Mouse (Mus musculus) stomach, embryonic 15.5 days (tissue): Measurements from ENCODE around the gene Nsd2. TPM values are rescaled to one million over a fixed set of nuclear protein-coding genes. Genes with fewer than 3 reads are reported as not detected.
A peak's percentile ranks its signal among the peaks of the same experiment; 100 is the strongest.
"Not testable (repeated sequence)": the region's sequence is repeated elsewhere in the genome, so short reads cannot be mapped to it uniquely, and the experiment has no call there.

Experiments used
- ATAC-seq: fragments of 200-750 bp; cut with Nextera tagmentation; 2 replicates; pipeline ENCODE4 v1.8.0; 2017; ENCODE audit warnings: low read depth, moderate number of reproducible peaks, moderate TSS enrichment; ENCODE audit not compliant: insufficient read depth, low FRiP score
- H3K27ac ChIP-seq: fragments of 300-500 bp; sonication (generic); 2 replicates; pipeline ENCODE4 v1.5.1; 2015; ENCODE audit warnings: mild to moderate bottlenecking, inconsistent platforms
- H3K27me3 ChIP-seq: fragments of 300-500 bp; sonication (generic); replicated peaks from 2 replicates; pipeline ENCODE4 v1.6.1; 2015; ENCODE audit warnings: inconsistent platforms
- H3K36me3 ChIP-seq: fragments of 300-500 bp; sonication (generic); 2 replicates; pipeline ENCODE4 v1.6.1; 2015; ENCODE audit warnings: inconsistent platforms
- H3K4me1 ChIP-seq: fragments of 300-500 bp; sonication (generic); 2 replicates; pipeline ENCODE4 v1.6.1; 2015; ENCODE audit warnings: inconsistent platforms
- H3K4me2 ChIP-seq: fragments of 300-500 bp; sonication (generic); 2 replicates; pipeline ENCODE4 v1.6.1; 2015; ENCODE audit warnings: mild to moderate bottlenecking, inconsistent platforms
- H3K4me3 ChIP-seq: fragments of 300-500 bp; sonication (generic); replicated peaks from 2 replicates; pipeline ENCODE4 v1.5.1; 2015; ENCODE audit warnings: inconsistent platforms
- H3K9ac ChIP-seq: fragments of 300-500 bp; sonication (generic); 2 replicates; pipeline ENCODE4 v1.6.1; 2015; ENCODE audit warnings: inconsistent platforms
- H3K9me3 ChIP-seq: fragments of 300-500 bp; sonication (generic); 2 replicates; pipeline ENCODE4 v1.6.1; 2016; ENCODE audit warnings: inconsistent platforms
- WGBS: fragments of 180-500 bp; shearing (Covaris S2); methylation state at CpG from one replicate; pipeline ENCODE4 v1.1.7; 2015; 5-methylcytosine and 5-hydroxymethylcytosine counted together
- microRNA-seq: library from miRNA; unstranded; fragments of <30 nt; microRNA quantifications from one replicate; pipeline ENCODE4, GENCODE M21; 2016
- polyA plus RNA-seq: library from polyadenylated mRNA; unstranded; fragments of >200 nt; fragmentation: Nextera tagmentation; extraction: Ambion mirVana; gene quantifications from 2 replicates; pipeline ENCODE4 v1.2.1, GENCODE M21; 2015

Gene Nsd2
- polyA plus RNA-seq, 1 experiment from 2014 or later: 37.9 TPM

DNA sequence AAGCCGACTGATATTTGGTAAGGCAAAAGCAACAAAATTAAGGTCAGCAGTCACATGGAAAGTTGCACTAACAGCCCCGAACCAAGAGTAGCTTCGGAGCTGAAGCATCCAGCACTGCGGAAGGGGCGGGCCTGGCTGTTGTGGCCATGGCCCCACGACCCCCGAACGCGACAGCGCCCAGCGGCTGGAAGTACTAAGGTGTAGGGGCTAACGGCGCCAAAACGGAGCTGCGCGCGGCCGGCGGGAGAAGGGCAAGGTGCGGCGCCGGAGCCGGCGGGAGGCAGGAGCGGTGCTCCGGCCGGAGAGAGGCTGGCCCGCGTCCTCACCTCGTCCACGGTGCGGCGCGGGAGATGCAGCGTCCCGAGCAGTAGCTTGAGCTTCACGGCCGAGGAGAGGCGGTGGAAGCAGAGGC, 115.2 kb downstream of the Nsd2 start:
- WGBS: under 1% methylated on average over 37 of the region's 39 CpGs
- peak overlapping the region; percentile 70 for H3K4me3 ChIP-seq
- peak overlapping the region; percentile 54 for H3K4me2 ChIP-seq
- H3K27me3 ChIP-seq: no peaks in the 10 kb centered on the region
- peaks cover 3% of the 10 kb centered on the region; the same call in 1 of the 2 replicates for H3K36me3 ChIP-seq
- H3K9me3 ChIP-seq: no peaks in the 10 kb centered on the region
- peaks cover 6% of the 10 kb centered on the region; the same call in 1 of the 2 replicates for H3K4me1 ChIP-seq
- H3K27ac ChIP-seq: peak overlapping the region; percentile 91
- peak overlapping the region; percentile 66 for H3K9ac ChIP-seq
- ATAC-seq: peak; percentile 66

DNA sequence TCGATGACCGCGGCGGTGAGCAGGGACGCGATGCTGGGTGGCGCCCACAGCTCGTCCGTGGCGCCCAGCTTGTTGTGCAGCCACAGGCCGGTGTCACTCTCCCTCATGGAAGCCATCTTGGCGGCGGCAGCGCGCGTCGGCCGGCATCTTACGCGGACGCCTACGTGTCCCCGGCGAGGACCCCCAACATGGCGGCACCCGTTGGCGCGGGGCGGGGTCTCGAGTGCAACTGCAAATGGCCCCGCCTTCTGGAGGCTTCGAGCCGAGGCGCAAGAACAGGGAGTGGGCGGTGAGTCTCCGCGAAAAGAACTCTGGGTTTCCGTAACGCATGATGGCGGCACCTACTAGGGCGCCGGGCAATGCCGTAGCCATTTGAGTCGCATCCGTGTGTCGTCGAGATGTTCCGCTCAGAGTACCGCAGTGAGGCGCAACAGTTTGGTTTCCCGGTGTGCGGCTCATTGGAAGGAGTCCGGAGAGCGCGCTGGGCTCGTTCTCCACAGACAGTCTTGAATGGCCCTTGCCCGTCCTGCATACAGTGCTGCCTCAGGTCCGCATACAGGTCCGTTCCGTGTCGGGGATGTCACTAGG, 115.7 kb downstream of the Nsd2 start, which contains the start of gene Nelfa:
TSS of gene Nelfa (minus strand) at position 294 of the 588 bp plus-strand sequence.
- WGBS: under 1% methylated on average over 61 of the region's 61 CpGs
- Histone ChIP-seq H3K9ac (peak within 1 kb of the TSS; percentile 66), H3K4me1 (peaks cover 6% of the 10 kb centered on the region; the same call in 1 of the 2 replicates), H3K36me3 (peaks cover 3% of the 10 kb centered on the region; the same call in 1 of the 2 replicates), H3K9me3 (no peaks in the 10 kb centered on the region), H3K4me3 (peak within 1 kb of the TSS; percentile 70), H3K27ac (peak within 1 kb of the TSS; percentile 91), H3K27me3 (no peaks in the 10 kb centered on the region), H3K4me2 (peak within 1 kb of the TSS; percentile 55)
- peak; percentile 97 for ATAC-seq

DNA sequence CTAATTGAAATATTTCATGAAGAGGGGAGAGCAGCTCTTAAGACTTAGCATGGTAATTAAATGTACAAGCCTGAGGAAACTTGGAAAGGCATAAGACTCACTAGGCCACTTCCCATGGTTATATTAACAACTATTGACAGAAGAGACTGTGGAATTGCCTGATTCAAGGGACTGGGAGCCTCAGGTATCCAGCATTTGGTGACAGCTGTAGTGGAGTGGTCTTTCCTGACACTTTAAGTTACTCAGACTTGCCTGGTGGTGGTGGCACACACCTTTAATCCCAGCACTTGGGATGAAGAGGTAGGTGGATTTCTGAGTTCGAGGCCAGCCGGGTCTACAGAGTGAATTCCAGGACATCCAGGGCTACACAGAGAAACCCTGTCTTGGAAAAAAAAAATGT, 116.7 kb downstream of the Nsd2 start:
- peaks cover 6% of the 10 kb centered on the region; the same call in 1 of the 2 replicates for H3K4me1 ChIP-seq
- no peak for ATAC-seq
- peak overlapping the region; percentile 55 for H3K4me2 ChIP-seq
- H3K4me3 ChIP-seq: peak overlapping the region; percentile 70; the same call in 1 of the 2 replicates
- H3K36me3 ChIP-seq: no peaks in the 10 kb centered on the region
- H3K9ac ChIP-seq: no peak overlapping the region; the same call in 1 of the 2 replicates
- 93% methylated on average over 2 of the region's 2 CpGs for WGBS
- no peaks in the 10 kb centered on the region for H3K9me3 ChIP-seq
- no peaks in the 10 kb centered on the region for H3K27me3 ChIP-seq
- H3K27ac ChIP-seq: no peak overlapping the region

DNA sequence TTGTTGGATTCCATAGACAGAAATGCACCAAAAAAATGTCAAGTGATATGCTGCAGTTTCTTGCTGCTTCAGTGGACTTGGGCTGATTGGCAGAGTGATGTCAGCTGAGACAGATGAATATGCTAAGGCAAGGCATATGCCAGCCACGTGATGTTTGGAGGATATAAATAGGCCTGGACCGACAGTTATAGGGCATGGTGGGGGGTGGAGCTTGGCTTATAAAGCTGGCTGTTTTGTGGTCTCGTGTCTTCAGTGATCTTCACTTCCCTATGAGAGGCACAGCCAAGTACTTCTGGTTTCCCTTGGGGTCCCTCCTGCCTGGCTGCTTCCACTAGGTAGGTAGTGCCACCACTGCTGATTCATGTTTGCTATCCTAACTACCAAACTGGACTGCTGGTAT, 117.9 kb downstream of the Nsd2 start:
- no peak for ATAC-seq
- no peaks in the 10 kb centered on the region for H3K9me3 ChIP-seq
- H3K27me3 ChIP-seq: no peaks in the 10 kb centered on the region
- peaks cover 6% of the 10 kb centered on the region; the same call in 1 of the 2 replicates for H3K4me1 ChIP-seq
- 75% methylated on average over 3 of the region's 3 CpGs for WGBS
- no peak overlapping the region for H3K4me3 ChIP-seq
- no peak overlapping the region for H3K4me2 ChIP-seq
- no peaks in the 10 kb centered on the region for H3K36me3 ChIP-seq
- no peak overlapping the region for H3K9ac ChIP-seq
- H3K27ac ChIP-seq: no peak overlapping the region

DNA sequence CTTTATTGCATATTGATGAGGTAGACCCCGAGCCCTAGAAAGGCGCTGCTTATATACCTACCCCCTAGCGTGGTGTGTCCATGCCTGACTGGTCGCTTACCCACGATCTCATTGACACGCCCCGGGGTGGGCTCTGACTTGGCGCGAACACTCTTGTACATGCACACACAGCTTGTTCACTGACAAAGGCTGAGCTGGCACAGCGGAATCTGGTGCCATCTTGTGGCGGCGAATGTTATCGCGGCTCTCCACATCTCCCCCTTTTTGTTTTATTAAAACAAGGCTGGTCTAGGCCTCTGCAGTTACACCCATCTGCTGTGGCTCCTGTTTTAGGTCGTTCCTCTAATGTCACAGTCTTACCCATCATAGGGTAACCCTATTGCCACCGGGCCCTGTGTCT, 126.5 kb downstream of the Nsd2 start:
- not testable (repeated sequence) for H3K4me1 ChIP-seq, H3K9me3 ChIP-seq, H3K36me3 ChIP-seq, H3K27me3 ChIP-seq, H3K4me2 ChIP-seq, H3K27ac ChIP-seq, ATAC-seq, H3K9ac ChIP-seq, H3K4me3 ChIP-seq
- WGBS: 84% methylated on average over 16 of the region's 16 CpGs

Small RNA genes lying within 50 kb of the gene (microRNA-seq; reads per million reads assigned to microRNA genes)
- not detected for gene Mir7024

Other genes starting within 250 kb of the Nsd2 start
- 52.9 and 53.9 TPM in 2 replicates for gene Fam53a, start 191.1 kb upstream of the Nsd2 start, polyA plus RNA-seq
- gene Gm9903, start 190.8 kb upstream of the Nsd2 start, polyA plus RNA-seq: 0.17 and 0.58 TPM in 2 replicates
- gene Slbp, start 168.2 kb upstream of the Nsd2 start, polyA plus RNA-seq: 208 and 215 TPM in 2 replicates
- gene Tacc3, start 162.6 kb upstream of the Nsd2 start, polyA plus RNA-seq: 155 and 165 TPM in 2 replicates
- 33.7 and 35.6 TPM in 2 replicates for gene Tmem129, start 162.3 kb upstream of the Nsd2 start, polyA plus RNA-seq
- 25.3 and 29.2 TPM in 2 replicates for gene Fgfr3, start 99.1 kb upstream of the Nsd2 start, polyA plus RNA-seq
- gene Letm1, start 37.9 kb upstream of the Nsd2 start, polyA plus RNA-seq: 44.3 and 44.7 TPM in 2 replicates
- 47.0 and 48.9 TPM in 2 replicates for gene Nelfa, start 115.7 kb downstream of the Nsd2 start, polyA plus RNA-seq
- 67.5 and 71.5 TPM in 2 replicates for gene Gm1673, start 162.7 kb downstream of the Nsd2 start, polyA plus RNA-seq
- gene Nat8l, start 175.3 kb downstream of the Nsd2 start, polyA plus RNA-seq: 0.28 and 0.32 TPM in 2 replicates